In genomic region chr12:30425301-30425700, GRCm38 (mm10) we compare ENCODE assay signal across 22 mouse cellular contexts. TPM values are rescaled to one million over a fixed set of nuclear protein-coding genes. Genes with fewer than 3 reads are reported as not detected.
"Had no signal": no experiment of that assay in that cellular context is flagged by ENCODE, and none has a peak within 500 bp of the region (broad histone marks: within the 10 kb centered on the region; RNA-seq: fewer than 3 reads in every experiment).

No protein-coding gene starts in this region.

- H3K4me1 ChIP-seq: limb, embryonic 10.5 days; limb, embryonic 13.5 days; liver, embryonic 13.5 days; lung, embryonic 15.5 days; megakaryocyte, embryonic 14.5 days; midbrain, embryonic 13.5 days; stomach, embryonic 15.5 days had no signal

- H3K36me3 ChIP-seq: limb, embryonic 10.5 days; limb, embryonic 13.5 days; liver, embryonic 13.5 days; lung, embryonic 15.5 days; midbrain, embryonic 10.5 days; midbrain, embryonic 13.5 days; neural tube, embryonic 13.5 days; stomach, embryonic 15.5 days had no signal

- H3K9me3 ChIP-seq: limb, embryonic 10.5 days; limb, embryonic 13.5 days; liver, embryonic 13.5 days; lung, embryonic 15.5 days; midbrain, embryonic 10.5 days; midbrain, embryonic 13.5 days; neural tube, embryonic 13.5 days; stomach, embryonic 15.5 days had no signal

- H3K27ac ChIP-seq: layer of hippocampus, adult 2 months; limb, embryonic 10.5 days; limb, embryonic 13.5 days; liver, embryonic 13.5 days; lung, embryonic 15.5 days; midbrain, embryonic 10.5 days; midbrain, embryonic 13.5 days; neural tube, embryonic 13.5 days; stomach, embryonic 15.5 days had no signal

- ATAC-seq: inflammation-experienced regulatory T-cells, adult 6 months; intestine, embryonic 16.5 days; midbrain, embryonic 13.5 days; midbrain, embryonic 16.5 days had no signal

- DNase-seq: layer of hippocampus, adult 9-11 months; liver; liver, embryonic 13.5 days; lung, postnatal 10 days; lung, postnatal 36 days; retina, postnatal 1 day; right cerebral cortex, postnatal 25 days; spleen, adult 18-20 months; thymus, postnatal 36 days had no signal

- H3K27me3 ChIP-seq: limb, embryonic 13.5 days; liver, embryonic 13.5 days; lung, embryonic 15.5 days; megakaryocyte, embryonic 14.5 days; midbrain, embryonic 13.5 days; neural tube, embryonic 13.5 days; stomach, embryonic 15.5 days had no signal

- H3K4me3 ChIP-seq: layer of hippocampus, adult 2 months; limb, embryonic 10.5 days; limb, embryonic 13.5 days; liver, embryonic 13.5 days; lung, embryonic 15.5 days; megakaryocyte, embryonic 14.5 days; midbrain, embryonic 10.5 days; midbrain, embryonic 13.5 days; myocyte; neural tube, embryonic 13.5 days; stomach, embryonic 15.5 days had no signal

- H3K9ac ChIP-seq: limb, embryonic 13.5 days; liver, embryonic 13.5 days; lung, embryonic 15.5 days; midbrain, embryonic 13.5 days; neural tube, embryonic 13.5 days; stomach, embryonic 15.5 days had no signal

- H3K4me2 ChIP-seq: limb, embryonic 13.5 days; liver, embryonic 13.5 days; lung, embryonic 15.5 days; midbrain, embryonic 13.5 days; neural tube, embryonic 13.5 days; stomach, embryonic 15.5 days had no signal

RNA-seq across cellular contexts. Expression of gene Sntg2, which starts 52.1 kb away (rescaled TPM):
- polyA plus RNA-seq: inflammation-experienced regulatory T-cells, adult 6 months; myocyte had no signal
